Comparison of ENCODE assay signal across 8 mouse cellular contexts in genomic region chr13:44731727-44732441, GRCm38 (mm10). TPM values are rescaled to one million over a fixed set of nuclear protein-coding genes. Genes with fewer than 3 reads are reported as not detected.
DNase-seq lines count a peak whose midpoint lies in the region; ATAC-seq and TF ChIP-seq lines count a peak whose summit lies in the region.

No protein-coding gene starts in this region.

- H3K27me3 ChIP-seq in heart, embryonic 10.5 days (ENCODE audit: insufficient read depth, poor library complexity, severe bottlenecking): no peaks in the 10 kb centered on the region
- no peaks in the 10 kb centered on the region for H3K27me3 ChIP-seq in E14TG2a.4 (ENCODE audit: insufficient read depth, low read length)
- H3K27me3 ChIP-seq in embryonic facial prominence, embryonic 15.5 days: no peaks in the 10 kb centered on the region
- H3K27me3 ChIP-seq in kidney, embryonic 16.5 days (ENCODE audit: insufficient read depth, low read length): no peaks in the 10 kb centered on the region
- H3K27me3 ChIP-seq in neural tube, embryonic 11.5 days (ENCODE audit: control insufficient read depth, insufficient read depth, low read length): no peaks in the 10 kb centered on the region

- H3K27ac ChIP-seq in heart, embryonic 10.5 days: peak overlapping the region; percentile 99
- peak overlapping the region; percentile 39; the same call in 1 of the 2 replicates for H3K27ac ChIP-seq in embryonic facial prominence, embryonic 15.5 days (replicated peaks)
- H3K27ac ChIP-seq in kidney, embryonic 16.5 days (ENCODE audit: low read length): peak overlapping the region; percentile 86
- 0 out of 2 replicates have a peak overlapping the region, but pooled peaks have one; percentile 20 for H3K27ac ChIP-seq in neural tube, embryonic 11.5 days (ENCODE audit: low read depth, low read length)

- under 1% methylated on average over 16 of the region's 16 CpGs for WGBS in heart, embryonic 10.5 days
- under 1% methylated on average over 16 of the region's 16 CpGs for WGBS in embryonic facial prominence, embryonic 15.5 days
- WGBS in kidney, embryonic 16.5 days: under 1% methylated on average over 16 of the region's 16 CpGs
- under 1% methylated on average over 16 of the region's 16 CpGs for WGBS in neural tube, embryonic 11.5 days

- H3K9ac ChIP-seq in embryonic facial prominence, embryonic 15.5 days: peak overlapping the region; percentile 47
- peak overlapping the region; percentile 72 for H3K9ac ChIP-seq in kidney, embryonic 16.5 days (replicated peaks; ENCODE audit: low read length)
- H3K9ac ChIP-seq in neural tube, embryonic 11.5 days (ENCODE audit: low read length): peak overlapping the region; percentile 80

- no peak for DNase-seq in heart, embryonic 10.5 days (ENCODE audit: low spot score)
- no peak for DNase-seq in heart, adult 9 months (ENCODE audit: low spot score in 2 of 2)
- no peak for DNase-seq in neural tube, embryonic 11.5 days (ENCODE audit: low spot score)
- DNase-seq in natural killer cell, adult 2 months (ENCODE audit: low spot score in 2 of 2): no peak
- no peak for DNase-seq in spleen, postnatal 14 days (ENCODE audit: low spot score in 2 of 2)

- H3K36me3 ChIP-seq in heart, embryonic 10.5 days: no peaks in the 10 kb centered on the region
- H3K36me3 ChIP-seq in E14TG2a.4 (ENCODE audit: insufficient read depth, low read length): peaks cover 37% of the 10 kb centered on the region
- H3K36me3 ChIP-seq in embryonic facial prominence, embryonic 15.5 days: no peaks in the 10 kb centered on the region
- no peaks in the 10 kb centered on the region for H3K36me3 ChIP-seq in kidney, embryonic 16.5 days (ENCODE audit: insufficient read depth, low read length)
- H3K36me3 ChIP-seq in neural tube, embryonic 11.5 days (ENCODE audit: control insufficient read depth, insufficient read depth, low read length): no peaks in the 10 kb centered on the region

- TF ChIP-seq CTCF in E14TG2a.4 (conservative IDR thresholded peaks at IDR 0.05; ENCODE audit: low read length): no peak

- peak overlapping the region; percentile 62 for H3K4me2 ChIP-seq in embryonic facial prominence, embryonic 15.5 days (replicated peaks)
- peak overlapping the region; percentile 76 for H3K4me2 ChIP-seq in kidney, embryonic 16.5 days (replicated peaks; ENCODE audit: low read depth, low read length)
- peak overlapping the region; percentile 73 for H3K4me2 ChIP-seq in neural tube, embryonic 11.5 days (ENCODE audit: low read depth)

- peaks cover 35% of the 10 kb centered on the region for H3K4me1 ChIP-seq in heart, embryonic 10.5 days
- H3K4me1 ChIP-seq in E14TG2a.4 (replicated peaks; ENCODE audit: low read depth, low read length): peaks cover 56% of the 10 kb centered on the region
- peaks cover 25% of the 10 kb centered on the region; the same call in 1 of the 2 replicates for H3K4me1 ChIP-seq in embryonic facial prominence, embryonic 15.5 days
- H3K4me1 ChIP-seq in kidney, embryonic 16.5 days (ENCODE audit: insufficient read depth, low read length): peaks cover 27% of the 10 kb centered on the region
- H3K4me1 ChIP-seq in neural tube, embryonic 11.5 days (ENCODE audit: control insufficient read depth, insufficient read depth, low read length): peaks cover 15% of the 10 kb centered on the region

- peak overlapping the region; percentile 82 for H3K4me3 ChIP-seq in heart, embryonic 10.5 days
- peak overlapping the region; percentile 95 for H3K4me3 ChIP-seq in E14TG2a.4 (replicated peaks; ENCODE audit: low read length)
- H3K4me3 ChIP-seq in embryonic facial prominence, embryonic 15.5 days (replicated peaks): peak overlapping the region; percentile 74
- H3K4me3 ChIP-seq in kidney, embryonic 16.5 days (ENCODE audit: low read length): peak overlapping the region; percentile 62
- peak overlapping the region; percentile 72 for H3K4me3 ChIP-seq in neural tube, embryonic 11.5 days (ENCODE audit: low read depth, low read length)

- no peaks in the 10 kb centered on the region for H3K9me3 ChIP-seq in heart, embryonic 10.5 days
- H3K9me3 ChIP-seq in E14TG2a.4 (ENCODE audit: low read length): no peaks in the 10 kb centered on the region
- no peaks in the 10 kb centered on the region for H3K9me3 ChIP-seq in embryonic facial prominence, embryonic 15.5 days (replicated peaks)
- H3K9me3 ChIP-seq in kidney, embryonic 16.5 days (ENCODE audit: low read length): no peaks in the 10 kb centered on the region
- no peaks in the 10 kb centered on the region for H3K9me3 ChIP-seq in neural tube, embryonic 11.5 days (ENCODE audit: control insufficient read depth, low read length)

- no peak for ATAC-seq in embryonic facial prominence, embryonic 15.5 days (ENCODE audit: insufficient number of reproducible peaks, low FRiP score, low TSS enrichment, low read depth)
- no peak for ATAC-seq in kidney, embryonic 16.5 days (ENCODE audit: low FRiP score, low TSS enrichment)
- ATAC-seq in neural tube, embryonic 11.5 days (ENCODE audit: insufficient read depth, low FRiP score, low TSS enrichment): no peak

RNA-seq across cellular contexts. Expression of gene Jarid2, which starts 2.6 kb away (rescaled TPM):
- polyA plus RNA-seq in heart, embryonic 10.5 days (2016; fragmentation: Nextera tagmentation; extraction: Ambion mirVana): 37.0 and 39.8 TPM in 2 replicates
- polyA plus RNA-seq in embryonic facial prominence, embryonic 15.5 days (2015; fragmentation: Nextera tagmentation; extraction: Ambion mirVana): 25.7 and 27.0 TPM in 2 replicates
- polyA plus RNA-seq in kidney, embryonic 16.5 days (2015; fragmentation: Nextera tagmentation; extraction: Ambion mirVana): 39.7 and 46.2 TPM in 2 replicates
- polyA plus RNA-seq in neural tube, embryonic 11.5 days (2014; fragmentation: Nextera tagmentation; extraction: Ambion mirVana): 45.5 and 47.9 TPM in 2 replicates

Comparison
In these comparisons a context has a peak if more than half of its experiments do, and no peak if none do; other contexts are left out.
1. H3K27ac ChIP-seq: peak in every context shown above with its lines; median percentile 99 in heart, embryonic 10.5 days; 86 in kidney, embryonic 16.5 days; 39 in embryonic facial prominence, embryonic 15.5 days; 20 in neural tube, embryonic 11.5 days.